Mouse (Mus musculus): Measurements from ENCODE around the gene Ovol3.

DNA sequence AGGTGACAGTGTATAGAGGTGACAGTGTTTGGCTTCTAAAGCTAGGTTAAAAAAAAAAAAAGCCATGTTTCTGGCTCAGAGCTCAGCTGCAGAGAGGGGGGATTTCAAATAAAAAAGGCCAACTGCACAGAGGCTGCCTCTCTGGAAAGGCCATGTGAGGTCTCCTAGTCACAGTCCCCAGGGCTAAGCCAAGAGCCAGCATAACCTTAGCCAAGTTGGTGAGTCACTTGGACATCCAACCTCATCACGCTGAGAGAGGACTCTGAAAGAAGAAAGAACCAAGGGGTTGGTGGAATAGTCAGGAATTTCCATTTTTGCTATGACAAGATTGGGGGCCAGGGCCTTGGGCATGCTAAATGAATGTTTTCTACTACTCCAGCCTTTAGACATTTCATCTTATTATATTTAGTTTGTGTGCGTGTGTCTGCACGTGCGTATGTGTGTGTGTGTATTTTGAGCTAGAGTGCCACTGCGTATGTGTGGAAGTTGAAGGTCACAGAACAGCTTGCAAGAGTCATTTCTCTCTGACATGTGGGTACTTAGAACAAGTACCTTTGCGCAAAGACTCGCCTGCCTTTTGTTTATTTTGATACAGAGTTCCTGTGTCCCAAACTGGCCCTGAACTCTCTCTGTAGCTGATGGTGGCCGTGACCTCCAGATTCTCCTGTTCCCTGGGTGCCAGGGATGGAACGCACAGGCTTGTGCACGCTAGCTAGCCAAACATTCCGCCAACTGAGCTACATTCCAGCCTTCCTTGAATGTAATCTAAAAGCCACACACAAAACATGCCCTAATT is 32.4 kb downstream of the Ovol3 start:
- no peak for TF ChIP-seq POLR2AphosphoS2 (IDR thresholded peaks at IDR 0.05; ENCODE audit: insufficient read length, low read depth)
- TF ChIP-seq MAX (IDR thresholded peaks at IDR 0.05; ENCODE audit: low read depth), result no peak
- no peak for TF ChIP-seq TCF12 (IDR thresholded peaks at IDR 0.05; ENCODE audit: insufficient read depth, poor library complexity, severe bottlenecking)
- no peak for TF ChIP-seq POLR2A (IDR thresholded peaks at IDR 0.05; ENCODE audit: insufficient read length, low read depth)
- no peak for TF ChIP-seq MYOG (IDR thresholded peaks at IDR 0.05; ENCODE audit: control insufficient read depth in 1 of 3, insufficient read depth in 1 of 3, insufficient read length in 2 of 3, low read depth in 2 of 3)
